Mouse (Mus musculus): ENCODE measurements at regions not wholly inside any gene's neighbourhood (a gene's known extent, or its start where the extent isn't known, plus 50 kb on each side); places are given as distances from the start of the nearest gene placed in this dataset.

DNA sequence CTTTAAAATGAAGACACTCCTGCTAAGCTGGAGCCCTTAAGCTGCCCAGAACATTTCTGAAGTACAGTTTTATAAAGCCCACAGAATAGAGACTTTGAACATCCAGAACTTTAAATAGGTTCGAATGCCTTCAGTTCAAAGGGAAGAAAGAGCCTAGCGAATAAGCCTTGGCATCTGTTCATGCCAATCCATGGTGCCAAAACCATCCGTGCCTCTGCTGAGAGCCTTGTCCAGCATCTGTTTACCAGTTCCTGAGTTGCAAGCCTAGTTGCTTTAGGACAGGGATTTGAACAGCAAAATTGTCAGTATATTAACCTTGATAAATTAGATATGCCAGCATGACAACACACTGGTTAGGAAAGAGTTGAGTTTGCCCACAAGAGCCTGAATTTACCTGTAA is 107.6 kb downstream of the Nkx6-1 start:
- TF ChIP-seq POLR2A (IDR thresholded peaks at IDR 0.05; ENCODE audit: extremely low read depth, insufficient read depth, low read length) (no peak), CTCF (IDR thresholded peaks at IDR 0.05; ENCODE audit: extremely low read depth, insufficient read depth, low read length) (no peak)
